Mouse (Mus musculus) CD4-positive helper T cell, adult 2 months (primary cell): ENCODE measurements around the gene Dlgap4.

Experiments used
- DNase-seq: peaks from one replicate; pipeline ENCODE4 v3.0.0-alpha.2; 2012; ENCODE audit warnings: low read depth, missing footprints, low spot score

The Dlgap4 gene

DNA sequence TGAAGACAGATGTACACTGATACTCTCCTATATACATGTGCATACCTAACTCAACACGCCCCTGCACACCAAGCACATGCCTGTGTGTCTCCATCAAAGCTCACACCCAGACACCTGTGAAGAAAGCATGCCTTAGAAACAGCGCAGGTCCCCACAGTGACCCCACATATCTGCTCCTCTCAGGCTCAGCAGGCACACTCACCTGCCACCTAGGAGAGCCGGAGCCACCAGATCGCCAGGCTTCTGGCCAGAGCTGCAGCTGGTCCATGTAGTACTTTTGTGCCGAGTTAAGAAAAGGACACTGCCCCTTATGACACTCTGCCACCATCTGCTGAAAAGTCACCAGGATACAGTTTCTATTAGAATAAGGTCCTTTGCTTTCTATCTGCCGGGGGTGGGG, 103.2 kb downstream of the Dlgap4 start:
- DNase-seq: no peak

DNA sequence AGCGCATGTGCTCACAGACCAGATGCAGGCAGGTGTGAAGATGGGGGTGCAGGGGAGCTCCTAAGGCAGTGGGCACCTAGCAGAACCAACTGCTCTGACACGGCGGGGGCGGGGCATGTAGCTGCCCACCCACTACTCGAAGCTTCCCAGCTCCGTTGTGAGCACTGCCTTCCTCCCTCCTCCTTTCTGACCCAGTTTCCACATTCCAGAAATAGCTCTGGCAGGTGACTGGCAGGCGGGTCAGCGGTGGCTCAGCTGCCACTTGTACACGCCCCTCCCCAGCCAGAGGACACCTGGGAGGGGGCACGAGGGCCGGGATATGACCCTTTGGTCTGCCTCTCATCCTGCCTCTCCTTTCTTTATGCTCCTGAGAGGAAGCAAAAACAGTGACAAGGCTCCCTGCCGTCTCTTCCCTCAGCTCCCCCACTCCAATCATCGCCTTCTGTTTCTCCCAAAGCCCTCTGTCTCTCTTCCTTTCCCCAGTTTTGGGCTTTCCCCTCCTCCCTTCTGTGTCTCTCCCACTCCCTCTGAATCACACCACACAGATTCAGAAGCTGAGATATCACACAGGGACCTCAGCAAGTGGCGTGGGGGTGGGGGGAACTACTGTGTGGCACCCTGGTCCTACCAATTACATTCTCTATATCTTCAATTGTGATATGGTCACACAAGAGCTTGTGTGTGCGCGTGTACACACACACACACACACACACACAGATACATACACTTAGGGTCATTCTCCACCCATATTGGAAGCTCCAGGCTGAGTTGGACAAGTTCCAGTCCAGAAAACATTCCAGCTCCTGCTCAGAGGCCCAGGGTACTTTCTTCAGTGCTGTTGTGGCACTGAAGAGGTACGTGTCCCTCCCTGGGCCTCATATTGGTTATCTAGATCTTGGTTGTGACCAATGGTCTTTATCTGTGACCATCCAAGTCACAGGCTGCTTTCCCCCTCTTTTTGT, 104.1 kb downstream of the Dlgap4 start:
- DNase-seq: no peak

DNA sequence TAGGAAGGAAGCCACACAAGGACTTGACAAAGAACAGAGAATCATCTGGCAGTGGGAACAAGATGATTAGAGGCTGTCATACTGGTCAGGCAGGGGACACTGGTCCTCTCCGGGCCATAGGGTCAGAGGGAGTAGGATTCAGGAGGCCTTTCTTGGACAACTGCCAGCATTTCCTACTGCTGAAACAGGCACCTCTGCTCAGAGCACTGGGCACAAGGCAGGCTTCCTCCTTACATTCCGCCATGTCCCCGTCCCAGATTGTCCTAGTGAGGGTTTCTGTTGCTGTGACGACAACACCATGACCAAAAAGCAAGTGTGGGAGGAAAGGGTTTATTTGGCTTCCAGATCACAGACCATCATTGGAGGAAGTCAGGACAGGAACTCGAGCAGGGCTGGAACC, 105.3 kb downstream of the Dlgap4 start:
- no peak for DNase-seq

DNA sequence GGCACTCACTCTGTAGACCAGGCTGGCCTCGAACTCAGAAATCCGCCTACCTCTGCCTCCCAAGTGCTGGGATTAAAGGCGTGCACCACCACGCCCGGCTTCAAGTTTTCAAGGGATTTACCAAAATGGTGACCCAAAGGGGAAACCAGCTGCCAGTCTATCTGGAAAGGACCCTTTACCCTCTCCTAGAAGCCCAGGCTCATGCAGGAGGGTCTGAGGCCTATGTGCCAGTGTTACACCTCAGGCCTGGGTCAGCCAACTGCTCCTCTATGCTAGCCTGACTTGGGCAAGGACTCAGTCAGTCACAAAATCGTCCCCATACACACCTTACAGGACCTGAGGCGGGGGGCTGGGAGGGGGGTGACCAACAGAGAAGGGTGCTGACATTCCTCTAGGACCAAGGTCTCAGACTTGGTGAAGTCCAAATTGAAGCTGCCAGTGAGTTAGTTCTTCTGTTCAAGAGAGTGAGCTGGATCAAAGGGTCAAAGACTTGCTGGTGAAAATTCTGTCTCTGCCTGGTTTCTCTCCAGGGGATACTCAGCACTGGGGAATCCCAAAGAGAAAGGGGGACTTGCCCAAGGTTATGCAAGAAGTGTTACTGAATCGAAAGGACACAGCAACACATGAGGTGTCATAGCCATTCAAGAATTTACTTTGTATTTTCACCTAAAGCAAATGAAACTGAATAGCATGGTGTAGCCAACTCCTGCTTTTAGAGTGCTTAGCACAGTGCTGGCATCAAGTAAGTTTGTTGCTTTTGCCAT, 106.2 kb downstream of the Dlgap4 start:
- DNase-seq: no peak

DNA sequence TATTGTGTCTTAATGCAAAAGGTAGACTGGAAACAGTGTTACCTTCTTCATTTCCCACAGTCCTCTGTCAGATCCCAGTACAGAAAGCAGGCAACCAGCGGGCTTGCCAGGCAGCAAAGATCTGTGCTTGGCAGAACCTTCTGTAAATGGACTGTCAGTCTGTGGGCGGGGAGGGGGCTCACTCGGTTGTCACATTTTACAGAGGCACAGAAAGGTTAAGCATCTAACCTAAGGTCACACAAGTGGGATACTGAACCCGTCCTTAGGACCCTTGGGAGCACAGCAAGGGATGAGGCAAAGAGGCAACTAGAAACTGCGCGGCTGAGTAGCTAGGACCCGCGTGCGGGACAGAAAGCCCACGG, 106.8 kb downstream of the Dlgap4 start:
- no peak for DNase-seq

DNA sequence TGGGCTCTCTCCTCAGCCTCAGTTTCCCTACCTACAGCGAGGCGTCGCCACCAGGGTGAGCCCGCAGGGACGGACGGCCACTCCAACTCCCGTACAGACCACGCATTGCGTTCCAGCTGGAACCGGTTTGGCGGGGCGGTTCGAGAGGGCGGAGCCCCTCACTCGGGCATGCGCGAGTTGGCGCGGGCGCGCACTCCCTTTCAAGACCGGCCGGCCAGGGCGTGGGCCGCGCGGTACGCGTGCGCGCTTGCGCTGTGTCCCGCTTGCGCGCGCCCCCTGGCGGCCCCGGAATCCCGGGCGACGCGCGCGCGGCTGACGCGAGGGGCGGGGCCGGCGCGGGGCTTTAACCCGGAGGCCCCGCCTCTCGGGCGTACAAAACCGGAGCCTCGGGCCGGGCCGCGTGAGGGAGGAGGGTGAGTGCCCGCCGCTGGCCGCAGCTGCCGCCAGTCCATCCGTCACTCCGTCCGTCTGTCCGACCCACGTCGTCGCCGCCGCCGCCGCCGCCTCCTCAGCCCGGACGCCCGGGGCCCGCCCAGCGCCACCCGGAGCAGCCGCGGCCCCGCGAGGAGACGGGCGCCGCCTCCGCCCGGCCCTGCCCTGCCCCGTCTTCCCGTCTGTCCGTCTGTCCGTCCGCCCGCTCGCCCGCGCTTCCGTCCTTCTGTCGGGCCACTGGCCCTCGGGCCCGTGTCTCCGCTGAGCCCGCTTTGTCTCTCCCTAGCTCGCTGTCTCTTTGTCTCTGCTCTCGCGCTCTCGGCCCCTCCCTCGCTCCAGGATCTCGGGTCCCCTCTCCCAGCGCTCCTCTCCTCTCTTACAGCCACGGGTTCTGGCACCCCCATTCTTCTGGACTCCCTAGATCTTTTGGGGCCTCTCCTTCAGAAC, 107.4 kb downstream of the Dlgap4 start:
- DNase-seq: peak; percentile 92

DNA sequence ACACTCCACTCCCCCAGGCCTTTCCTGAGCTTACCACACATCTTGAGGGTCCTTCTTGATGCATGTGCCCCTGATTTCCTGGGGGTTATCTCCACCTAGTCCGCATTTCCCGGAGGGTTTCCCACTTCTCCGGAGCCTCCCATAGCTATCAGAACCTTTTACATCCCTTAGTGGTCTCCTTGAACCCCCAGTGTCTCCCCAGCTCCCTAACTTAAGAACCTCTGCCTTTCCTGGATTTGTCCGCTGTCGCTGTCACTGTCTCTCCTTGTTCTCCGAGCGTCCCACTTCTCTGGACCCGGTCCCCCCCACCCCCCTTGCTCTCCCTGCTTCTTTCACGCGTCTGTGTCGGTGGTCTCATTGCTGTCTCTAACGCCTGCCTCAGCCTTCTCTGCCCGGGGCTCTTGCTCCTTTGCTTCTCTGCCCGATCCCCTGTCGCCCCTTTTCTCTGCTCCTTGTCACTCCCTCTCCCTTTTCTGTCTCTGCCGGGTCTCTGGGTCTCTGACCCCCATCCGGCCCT, 108.1 kb downstream of the Dlgap4 start:
- peak; percentile 43 for DNase-seq

DNA sequence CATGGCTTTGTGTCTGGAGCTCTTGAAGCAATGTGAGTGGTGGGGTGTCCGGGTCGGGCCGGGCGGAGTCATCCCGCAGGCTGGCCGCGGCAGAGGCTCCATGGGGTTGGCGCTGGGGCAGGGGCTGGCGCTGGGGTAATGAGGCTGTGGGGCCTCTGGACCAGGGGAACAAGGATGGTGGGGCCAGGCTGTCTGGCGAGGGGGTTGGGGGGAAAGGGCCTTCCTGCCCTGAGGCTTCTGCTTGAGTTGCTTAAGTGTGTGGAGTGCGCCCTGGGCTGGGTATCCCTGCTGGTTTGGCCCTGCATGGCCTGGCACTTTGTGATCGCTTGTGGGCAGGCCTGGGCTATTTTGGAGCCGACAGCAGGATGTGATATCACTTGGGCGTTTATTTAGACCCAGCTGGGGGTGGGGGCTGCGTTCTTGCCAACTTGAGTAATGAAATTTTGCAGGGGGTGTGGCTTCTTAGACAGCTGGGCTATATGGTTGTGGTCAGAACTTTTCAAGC, 108.6 kb downstream of the Dlgap4 start:
- no peak for DNase-seq

DNA sequence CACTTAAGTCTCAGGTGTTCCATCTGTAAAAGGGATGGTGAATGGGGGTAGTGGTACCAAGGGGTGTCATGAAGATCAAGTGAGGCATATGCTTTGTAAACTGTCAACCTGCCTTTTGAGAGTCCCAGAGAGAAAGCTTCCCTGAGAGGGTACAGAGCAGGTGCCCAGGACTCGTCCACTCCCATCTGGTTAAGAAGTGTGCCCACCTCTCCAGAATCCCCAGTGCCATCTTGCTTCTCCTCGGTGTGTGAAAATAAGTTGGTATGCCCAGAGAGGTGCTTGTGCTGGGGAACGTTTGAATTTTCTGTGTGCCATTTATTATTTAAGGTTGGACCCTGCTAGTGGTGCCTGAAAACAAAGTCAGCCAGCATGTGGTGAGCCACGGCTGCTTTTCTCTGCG, 109.2 kb downstream of the Dlgap4 start:
- no peak for DNase-seq

DNA sequence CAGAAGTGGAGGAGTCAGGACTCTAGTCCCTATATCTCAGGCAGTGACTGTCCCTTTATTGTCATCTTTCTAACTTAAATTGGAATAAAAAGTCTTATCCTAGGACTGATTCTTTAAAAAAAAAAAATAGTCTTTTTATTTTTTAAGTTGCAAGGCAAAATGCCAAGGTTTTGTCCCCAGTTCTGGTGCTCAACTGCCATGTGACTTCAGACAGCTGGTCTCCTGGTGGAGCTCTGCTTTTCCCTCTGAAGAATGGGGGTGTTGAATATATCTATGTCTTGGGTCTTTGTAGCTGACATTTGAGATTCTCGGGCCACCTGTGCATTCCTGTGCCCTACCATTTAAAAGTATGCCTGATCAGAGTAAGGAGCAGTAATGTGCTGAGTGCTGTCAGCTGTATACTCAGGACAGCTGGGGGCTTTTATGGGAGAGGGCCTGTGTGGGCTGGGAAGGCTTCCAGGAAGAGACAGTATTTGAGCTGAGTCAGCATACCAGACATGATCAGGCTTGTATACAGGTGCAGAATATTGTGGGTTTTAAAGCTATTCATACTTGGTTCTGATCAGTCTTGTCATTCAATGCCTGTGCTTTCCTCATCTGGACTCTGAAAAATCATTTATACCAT, 110.5 kb downstream of the Dlgap4 start:
- no peak for DNase-seq

DNA sequence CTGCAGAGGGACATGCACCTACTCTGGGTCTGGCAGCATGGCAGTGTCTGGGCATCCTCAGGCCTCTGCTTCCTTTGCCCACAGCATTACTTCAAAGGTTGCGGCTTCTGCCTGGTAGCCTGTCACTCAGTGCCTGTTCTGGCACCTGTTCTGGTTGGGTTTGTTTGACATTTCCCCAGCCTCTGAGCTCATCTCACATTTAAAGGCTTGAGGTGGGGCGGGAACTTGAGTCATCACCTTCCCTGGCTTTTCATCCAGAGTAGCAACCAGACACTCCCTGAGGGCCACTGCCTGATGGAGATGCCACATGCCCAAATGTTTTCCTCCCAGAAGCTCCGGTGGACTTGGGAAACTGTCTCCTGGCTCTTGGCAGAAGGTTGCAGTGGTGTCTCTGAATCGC, 111.4 kb downstream of the Dlgap4 start:
- no peak for DNase-seq

DNA sequence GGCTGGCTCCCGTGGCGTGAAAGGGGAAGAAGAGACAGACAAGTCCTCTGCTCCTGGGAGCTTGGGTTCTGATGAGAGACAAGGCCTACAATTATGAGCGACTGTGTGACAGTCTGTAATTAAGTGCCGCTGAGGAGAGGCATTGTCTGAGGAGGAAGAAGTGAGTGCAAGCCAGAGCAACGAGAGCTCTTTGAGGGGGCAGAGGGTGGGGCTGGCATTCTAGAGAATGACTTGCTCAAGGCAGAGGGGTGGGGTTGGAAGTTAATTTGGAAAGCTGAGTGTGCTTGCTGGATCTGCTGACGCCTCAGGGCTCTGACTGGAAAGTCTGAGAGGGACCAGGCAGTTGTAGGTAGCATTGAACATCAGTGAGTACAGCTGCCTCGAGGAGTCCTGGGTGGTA, 112.8 kb downstream of the Dlgap4 start:
- no peak for DNase-seq

DNA sequence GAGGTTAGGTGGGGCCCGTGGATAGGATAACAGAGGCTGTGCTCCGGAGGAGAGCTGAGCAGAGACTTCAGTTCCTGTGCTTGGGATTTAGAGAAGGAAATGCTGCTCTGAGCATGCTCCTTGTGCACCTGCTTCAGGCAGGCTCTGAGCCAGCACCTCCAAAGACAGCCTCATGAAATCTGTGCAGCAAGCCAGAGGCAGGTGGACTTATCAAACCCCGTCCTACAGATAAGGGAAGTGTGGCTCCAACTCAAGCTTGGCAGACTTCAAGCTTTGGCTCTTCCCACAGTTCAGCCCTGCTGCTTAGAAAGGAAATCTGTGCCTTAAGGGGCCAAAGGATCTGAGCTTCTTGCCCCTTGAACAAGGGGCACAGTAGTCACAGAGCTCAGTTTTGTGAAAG, 113.4 kb downstream of the Dlgap4 start:
- no peak for DNase-seq

DNA sequence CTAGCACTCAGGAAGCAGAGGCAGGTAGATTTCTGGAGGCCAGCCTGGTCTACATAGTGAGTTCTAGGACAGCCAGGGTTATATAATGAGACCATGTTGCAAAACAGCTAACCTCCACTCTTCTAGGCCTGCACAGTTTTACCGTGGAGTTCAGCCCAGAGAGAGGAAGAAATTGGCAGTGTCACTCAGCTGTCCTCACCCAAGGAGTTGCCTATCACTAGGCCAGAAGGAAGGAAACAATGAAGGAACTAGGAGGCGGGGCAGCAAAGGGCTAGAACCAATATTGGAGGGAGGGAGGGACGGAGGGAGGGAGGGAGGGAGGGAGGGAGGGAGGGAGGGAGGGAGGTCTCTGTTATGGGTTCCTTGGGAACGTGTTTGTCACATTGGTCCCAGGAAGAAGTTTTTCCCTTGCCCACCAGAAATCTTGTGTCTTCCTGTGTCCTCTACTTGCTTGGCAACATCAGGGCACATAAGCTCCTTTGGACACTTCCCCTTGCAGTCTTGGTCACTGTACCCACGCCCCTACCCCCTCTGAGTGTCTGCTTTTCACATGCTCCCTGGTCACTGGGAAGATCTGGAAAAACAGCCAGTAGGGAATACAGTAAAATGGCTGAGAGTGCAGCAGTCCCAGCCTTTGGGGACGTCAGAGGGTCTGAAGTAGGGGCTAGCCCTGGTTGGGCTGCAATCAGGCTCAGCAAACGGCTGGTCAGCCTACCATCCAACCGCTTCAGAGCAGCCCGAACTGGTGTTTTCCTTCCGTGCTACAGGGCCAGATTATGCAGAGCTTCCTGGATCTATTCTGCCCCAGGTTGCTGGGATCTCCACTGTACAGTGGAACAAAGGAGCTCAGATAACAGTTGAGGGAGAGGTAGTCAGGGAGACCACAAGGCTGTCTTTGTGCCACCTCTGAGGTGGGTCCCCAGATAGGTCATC, 116.3 kb downstream of the Dlgap4 start:
- no peak for DNase-seq

DNA sequence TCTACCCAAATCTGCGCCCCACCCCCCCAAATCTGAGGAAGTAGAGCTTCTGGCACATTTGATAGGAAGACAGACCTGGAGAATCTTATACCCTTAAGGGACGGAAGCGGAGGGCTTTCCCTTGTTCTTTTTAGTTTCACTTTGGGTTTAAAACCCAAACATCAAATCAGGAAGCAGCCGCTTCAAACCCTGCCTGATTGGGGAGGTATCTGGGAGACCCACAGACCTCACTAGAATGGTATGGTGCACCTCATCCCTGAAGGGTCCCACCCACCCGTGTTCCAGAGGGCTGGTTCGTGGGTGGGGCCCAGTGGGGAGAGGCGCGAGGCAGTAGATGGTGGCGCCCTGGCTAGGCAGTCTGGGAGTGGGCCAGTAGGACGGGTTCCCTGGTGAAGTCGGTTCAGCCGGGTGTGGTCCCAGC, 117.0 kb downstream of the Dlgap4 start:
- peak; percentile 80 for DNase-seq

DNA sequence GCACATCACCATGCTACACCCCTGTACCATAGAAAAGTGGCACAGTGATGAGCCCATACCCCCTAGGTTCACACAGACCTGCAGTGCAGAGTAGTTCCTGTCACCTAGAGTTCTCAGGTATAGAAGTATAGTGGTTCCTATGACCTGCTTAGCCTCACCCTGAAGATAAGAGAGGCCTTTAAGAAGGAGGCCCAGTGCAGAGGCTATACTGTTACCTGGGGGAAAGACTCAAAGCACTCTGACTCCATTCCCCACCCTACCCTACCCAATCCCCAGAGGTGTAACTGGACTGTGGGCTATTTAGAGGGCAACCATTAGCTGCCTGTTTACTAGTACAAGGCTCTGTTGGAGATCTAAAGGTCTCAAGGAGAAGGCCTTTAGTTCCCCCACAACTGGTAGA, 118.1 kb downstream of the Dlgap4 start:
- no peak for DNase-seq

DNA sequence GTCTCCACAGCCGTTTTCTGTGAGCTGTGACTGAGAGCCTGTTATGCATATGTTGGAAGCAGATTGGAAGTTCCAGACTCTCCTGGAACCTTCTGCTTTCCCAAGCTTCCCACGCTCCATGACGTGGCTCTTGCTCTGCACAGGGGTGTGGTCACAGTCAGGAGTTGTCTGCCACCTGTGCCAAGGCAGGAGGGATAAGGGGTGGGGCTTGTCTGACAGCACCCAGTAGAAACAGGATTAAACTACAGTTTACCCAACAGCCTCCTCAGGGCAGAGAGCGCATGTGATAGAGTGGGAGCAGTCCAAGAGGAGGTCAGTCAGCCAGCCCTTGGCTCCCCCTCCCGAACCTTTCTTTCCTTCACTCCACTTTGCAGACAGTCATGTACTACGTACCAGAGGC, 118.6 kb downstream of the Dlgap4 start:
- DNase-seq: no peak

DNA sequence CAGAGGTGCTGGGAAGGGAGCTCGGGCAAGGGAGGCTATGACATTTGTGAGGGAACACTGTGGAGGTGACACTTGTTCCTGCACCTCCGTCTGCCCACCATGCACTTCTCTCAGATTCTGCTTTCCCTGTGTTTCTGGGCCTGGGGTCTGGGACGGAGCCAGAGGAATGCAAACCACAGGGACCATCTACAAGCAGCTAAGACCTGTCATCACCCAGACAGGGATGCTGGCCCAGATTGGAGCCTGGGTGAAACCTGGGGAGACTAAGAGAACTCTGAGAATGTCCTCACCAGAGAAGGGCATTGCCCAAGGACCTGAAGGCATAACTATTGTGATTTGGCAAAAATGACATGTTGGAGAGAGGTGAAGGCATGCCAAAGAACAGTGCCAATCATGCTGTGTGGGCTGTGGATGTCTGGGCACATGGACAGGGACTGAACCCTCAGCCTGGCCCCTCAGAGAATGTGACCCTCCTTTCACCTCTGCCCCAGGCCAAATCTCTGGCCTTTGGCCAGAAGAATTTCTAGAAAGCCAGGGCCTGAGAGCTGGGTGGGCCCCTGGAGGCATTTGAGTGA, 122.3 kb downstream of the Dlgap4 start:
- no peak for DNase-seq

DNA sequence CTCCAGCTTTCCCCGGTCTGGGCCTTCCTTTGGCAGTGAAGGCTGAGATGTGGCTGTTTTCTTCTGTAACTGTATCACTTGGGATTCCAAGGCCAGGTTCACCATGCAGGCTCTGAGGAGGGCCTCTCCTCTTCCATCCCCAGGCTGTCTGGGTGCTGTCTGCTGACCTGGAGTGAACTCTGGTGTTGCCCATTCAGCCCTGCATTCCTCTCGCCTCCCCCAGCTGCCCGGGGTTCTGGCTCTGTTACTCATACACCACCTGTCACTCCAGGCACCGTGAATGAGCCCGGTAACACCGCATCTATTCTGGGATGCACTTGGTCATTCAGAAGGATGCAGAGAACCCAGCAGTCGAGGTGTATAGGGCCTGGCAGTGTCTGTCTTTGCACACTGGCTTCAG, 123.3 kb downstream of the Dlgap4 start:
- DNase-seq: no peak

DNA sequence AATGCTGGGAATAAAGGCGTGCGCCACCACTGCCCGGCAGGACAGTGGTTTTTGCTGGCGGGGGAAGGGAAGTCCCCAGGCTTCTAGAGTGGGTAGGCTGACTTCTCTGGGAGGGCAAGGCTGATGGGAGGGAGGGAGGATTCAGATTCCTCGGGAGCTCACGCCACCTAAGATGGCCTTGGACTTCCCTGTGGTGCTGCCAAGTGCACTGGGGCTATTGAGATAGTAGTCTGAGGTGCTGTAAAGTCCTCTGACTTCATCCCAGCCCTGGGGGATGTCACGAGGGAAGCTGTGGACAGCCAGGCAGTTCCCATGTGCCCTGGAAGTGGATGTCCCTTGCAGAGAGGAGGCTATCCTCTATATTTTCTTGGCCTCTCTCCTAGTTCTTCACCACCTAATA, 124.5 kb downstream of the Dlgap4 start:
- DNase-seq: no peak
